Mouse (Mus musculus) heart, embryonic 15.5 days (tissue): ENCODE measurements at regions not wholly inside any gene's neighbourhood (a gene's known extent, or its start where the extent isn't known, plus 50 kb on each side); places are given as distances from the start of the nearest gene placed in this dataset.

ENCODE experiments used
- ATAC-seq: fragments of 200-750 bp; cut with Nextera tagmentation; replicated peaks from 2 replicates; pipeline ENCODE4 v1.8.0; 2017; ENCODE audit warnings: low read depth, moderate TSS enrichment; ENCODE audit not compliant: insufficient number of reproducible peaks, insufficient read depth, low FRiP score
- H3K27ac ChIP-seq: fragments of 300-500 bp; sonication (generic); 2 replicates; pipeline ENCODE4 v1.5.1; 2015; ENCODE audit warnings: mild to moderate bottlenecking, inconsistent platforms
- H3K27me3 ChIP-seq: fragments of 300-500 bp; sonication (generic); 2 replicates; pipeline ENCODE4 v1.6.1; 2015; ENCODE audit warnings: inconsistent platforms
- H3K36me3 ChIP-seq: fragments of 300-500 bp; sonication (generic); 2 replicates; pipeline ENCODE4 v1.6.1; 2015; ENCODE audit warnings: mild to moderate bottlenecking, inconsistent platforms
- H3K4me1 ChIP-seq: fragments of 300-500 bp; sonication (generic); replicated peaks from 2 replicates; pipeline ENCODE4 v1.6.1; 2015; ENCODE audit warnings: inconsistent platforms
- H3K4me2 ChIP-seq: fragments of 300-500 bp; sonication (generic); 2 replicates; pipeline ENCODE4 v1.6.1; 2015; ENCODE audit warnings: inconsistent platforms, mild to moderate bottlenecking, moderate library complexity
- H3K4me3 ChIP-seq: fragments of 300-500 bp; sonication (generic); 2 replicates; pipeline ENCODE4 v1.5.1; 2015; ENCODE audit warnings: mild to moderate bottlenecking, inconsistent platforms
- H3K9ac ChIP-seq: fragments of 300-500 bp; sonication (generic); 2 replicates; pipeline ENCODE4 v1.6.1; 2015; ENCODE audit warnings: mild to moderate bottlenecking, inconsistent platforms
- H3K9me3 ChIP-seq: fragments of 300-500 bp; sonication (generic); replicated peaks from 2 replicates; pipeline ENCODE4 v1.6.1; 2016; ENCODE audit warnings: inconsistent platforms
- WGBS: fragments of 180-500 bp; shearing (Covaris S2); methylation state at CpG from one replicate; pipeline ENCODE4 v1.1.7; 2015; ENCODE audit warnings: mixed read lengths; 5-methylcytosine and 5-hydroxymethylcytosine counted together

GRCm38 (mm10) chr2:21908813-21909480 is 318.4 kb upstream of the Myo3a start:
- Histone ChIP-seq H3K4me3 (peak overlapping the region; percentile 49), H3K4me1 (0 out of 2 replicates have a peak, but pooled peaks cover 3% of the 10 kb centered on the region), H3K9ac (0 out of 2 replicates have a peak overlapping the region, but pooled peaks have one; percentile 34), H3K4me2 (peak overlapping the region; percentile 55), H3K27ac (no peak overlapping the region), H3K27me3 (no peaks in the 10 kb centered on the region), H3K36me3 (no peaks in the 10 kb centered on the region), H3K9me3 (no peaks in the 10 kb centered on the region)
- WGBS: 36% methylated on average over 7 of the region's 7 CpGs
- peak; percentile 73 for ATAC-seq

GRCm38 (mm10) chr2:21909481-21909966 is 317.8 kb upstream of the Myo3a start:
- ATAC-seq: no peak
- H3K9ac ChIP-seq: 0 out of 2 replicates have a peak overlapping the region, but pooled peaks have one; percentile 34
- peak overlapping the region; percentile 55 for H3K4me2 ChIP-seq
- H3K4me1 ChIP-seq: 0 out of 2 replicates have a peak, but pooled peaks cover 3% of the 10 kb centered on the region
- no peaks in the 10 kb centered on the region for H3K36me3 ChIP-seq
- peak overlapping the region; percentile 49 for H3K4me3 ChIP-seq
- 2% methylated on average over 7 of the region's 7 CpGs for WGBS
- no peaks in the 10 kb centered on the region for H3K27me3 ChIP-seq
- H3K9me3 ChIP-seq: no peaks in the 10 kb centered on the region
- H3K27ac ChIP-seq: no peak overlapping the region

- 0 out of 2 replicates have a peak, but pooled peaks have one; percentile 31 for ATAC-seq
- WGBS: 29% methylated on average over 16 of the region's 16 CpGs
These were observed 309.3 kb upstream of the Myo3a start for GRCm38 (mm10) chr2:21917804-21918690.

GRCm38 (mm10) chr2:21919091-21919490 is 308.2 kb upstream of the Myo3a start:
- no peak for ATAC-seq

More at GRCm38 (mm10) chr2:21917804-21918690, 309.3 kb upstream of the Myo3a start:
- no peaks in the 10 kb centered on the region for H3K9me3 ChIP-seq
- peak overlapping the region; percentile 62 for H3K4me2 ChIP-seq
- H3K4me1 ChIP-seq: peaks cover 6% of the 10 kb centered on the region
- H3K9ac ChIP-seq: no peak overlapping the region
- peak overlapping the region; percentile 38 for H3K4me3 ChIP-seq
- no peaks in the 10 kb centered on the region for H3K36me3 ChIP-seq
- H3K27ac ChIP-seq: no peak overlapping the region
- no peaks in the 10 kb centered on the region for H3K27me3 ChIP-seq

GRCm38 (mm10) chr2:21927656-21928055 is 299.6 kb upstream of the Myo3a start:
- no peak overlapping the region for H3K4me2 ChIP-seq
- no peak overlapping the region for H3K27ac ChIP-seq
- ATAC-seq: no peak
- no peak overlapping the region for H3K4me3 ChIP-seq
- H3K27me3 ChIP-seq: no peaks in the 10 kb centered on the region
- no peaks in the 10 kb centered on the region for H3K9me3 ChIP-seq
- H3K4me1 ChIP-seq: no peaks in the 10 kb centered on the region
- H3K36me3 ChIP-seq: no peaks in the 10 kb centered on the region
- H3K9ac ChIP-seq: no peak overlapping the region
- WGBS: 30% methylated on average over 1 of the region's 1 CpGs

More at GRCm38 (mm10) chr2:21919091-21919490, 308.2 kb upstream of the Myo3a start:
- Histone ChIP-seq H3K9me3 (no peaks in the 10 kb centered on the region), H3K27me3 (no peaks in the 10 kb centered on the region), H3K4me3 (no peak overlapping the region), H3K4me1 (peaks cover 6% of the 10 kb centered on the region), H3K4me2 (no peak overlapping the region), H3K36me3 (no peaks in the 10 kb centered on the region), H3K27ac (no peak overlapping the region), H3K9ac (no peak overlapping the region)
- WGBS: 72% methylated on average over 2 of the region's 2 CpGs

- no peak overlapping the region for H3K27ac ChIP-seq
- no peak overlapping the region for H3K4me3 ChIP-seq
- no peak for ATAC-seq
- H3K4me1 ChIP-seq: no peaks in the 10 kb centered on the region
- no peak overlapping the region for H3K9ac ChIP-seq
- 88% methylated on average over 3 of the region's 3 CpGs for WGBS
- H3K36me3 ChIP-seq: no peaks in the 10 kb centered on the region
- H3K27me3 ChIP-seq: no peaks in the 10 kb centered on the region
- no peaks in the 10 kb centered on the region for H3K9me3 ChIP-seq
- H3K4me2 ChIP-seq: no peak overlapping the region
These were observed 287.3 kb upstream of the Myo3a start for GRCm38 (mm10) chr2:21939993-21940392.

- WGBS: 47% methylated on average over 4 of the region's 4 CpGs
- no peaks in the 10 kb centered on the region for H3K9me3 ChIP-seq
- H3K4me1 ChIP-seq: no peaks in the 10 kb centered on the region
- no peak overlapping the region for H3K27ac ChIP-seq
- H3K27me3 ChIP-seq: no peaks in the 10 kb centered on the region
- no peak overlapping the region for H3K9ac ChIP-seq
- H3K4me3 ChIP-seq: no peak overlapping the region
- ATAC-seq: no peak
- no peak overlapping the region for H3K4me2 ChIP-seq
- no peaks in the 10 kb centered on the region for H3K36me3 ChIP-seq
These were observed 286.4 kb upstream of the Myo3a start for GRCm38 (mm10) chr2:21940797-21941487.

GRCm38 (mm10) chr2:21941488-21942000 is 285.8 kb upstream of the Myo3a start:
- no peaks in the 10 kb centered on the region for H3K9me3 ChIP-seq
- no peak for ATAC-seq
- WGBS: 54% methylated on average over 2 of the region's 2 CpGs

GRCm38 (mm10) chr2:21943676-21944075 is 283.6 kb upstream of the Myo3a start:
- H3K9me3 ChIP-seq: no peaks in the 10 kb centered on the region
- no peaks in the 10 kb centered on the region for H3K27me3 ChIP-seq
- no peak for ATAC-seq
- no peak overlapping the region for H3K27ac ChIP-seq
- 88% methylated on average over 2 of the region's 2 CpGs for WGBS
- H3K36me3 ChIP-seq: no peaks in the 10 kb centered on the region
- no peak overlapping the region for H3K4me2 ChIP-seq
- H3K4me3 ChIP-seq: no peak overlapping the region
- no peaks in the 10 kb centered on the region for H3K4me1 ChIP-seq
- H3K9ac ChIP-seq: no peak overlapping the region

More at GRCm38 (mm10) chr2:21941488-21942000, 285.8 kb upstream of the Myo3a start:
- Histone ChIP-seq H3K4me1 (no peaks in the 10 kb centered on the region), H3K27ac (no peak overlapping the region), H3K9ac (no peak overlapping the region), H3K27me3 (no peaks in the 10 kb centered on the region), H3K36me3 (no peaks in the 10 kb centered on the region), H3K4me2 (no peak overlapping the region), H3K4me3 (no peak overlapping the region)

GRCm38 (mm10) chr2:21946484-21946883 is 280.8 kb upstream of the Myo3a start:
- H3K9me3 ChIP-seq: no peaks in the 10 kb centered on the region
- H3K27ac ChIP-seq: no peak overlapping the region
- H3K4me1 ChIP-seq: no peaks in the 10 kb centered on the region
- H3K27me3 ChIP-seq: no peaks in the 10 kb centered on the region
- H3K4me2 ChIP-seq: no peak overlapping the region
- no peak overlapping the region for H3K9ac ChIP-seq
- ATAC-seq: no peak
- H3K4me3 ChIP-seq: no peak overlapping the region
- 82% methylated on average over 2 of the region's 2 CpGs for WGBS
- H3K36me3 ChIP-seq: no peaks in the 10 kb centered on the region

GRCm38 (mm10) chr2:21951279-21951678 is 276.0 kb upstream of the Myo3a start:
- no peaks in the 10 kb centered on the region for H3K9me3 ChIP-seq
- H3K4me1 ChIP-seq: no peaks in the 10 kb centered on the region
- 61% methylated on average over 3 of the region's 3 CpGs for WGBS
- H3K9ac ChIP-seq: no peak overlapping the region
- no peaks in the 10 kb centered on the region for H3K36me3 ChIP-seq
- no peak for ATAC-seq
- no peaks in the 10 kb centered on the region for H3K27me3 ChIP-seq
- H3K4me2 ChIP-seq: no peak overlapping the region
- no peak overlapping the region for H3K27ac ChIP-seq
- H3K4me3 ChIP-seq: no peak overlapping the region
